Mouse (Mus musculus): Measurements from ENCODE around the gene Fam83d. TPM values are rescaled to one million over a fixed set of nuclear protein-coding genes. Genes with fewer than 3 reads are reported as not detected.

The Fam83d gene
- polyA plus RNA-seq, 1 experiment: 2.9 TPM

DNA sequence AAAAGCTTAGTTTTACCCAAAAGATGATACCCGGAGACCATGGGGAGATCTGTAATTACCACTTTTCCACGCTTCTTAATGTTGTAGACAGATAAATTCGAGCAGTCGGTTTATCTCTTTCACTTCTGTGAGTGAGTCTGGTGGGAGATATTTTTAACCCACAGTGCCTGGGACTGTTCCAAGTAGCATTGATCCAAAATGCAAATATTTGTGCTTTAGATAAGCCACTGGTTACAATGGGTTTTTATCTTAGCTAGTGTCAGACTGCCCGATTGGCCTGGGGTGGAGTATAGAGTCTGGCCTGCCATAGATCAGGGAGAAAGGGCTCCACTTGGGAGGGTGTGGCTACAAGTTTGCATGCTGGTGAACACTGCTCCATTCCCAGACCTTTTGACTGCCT, 878 bp downstream of the Fam83d start:
- no peaks in the 10 kb centered on the region for H3K27me3 ChIP-seq (ENCODE audit: control insufficient read depth, insufficient read depth, low read length)
- no peak for TF ChIP-seq POLR2A (IDR thresholded peaks at IDR 0.05; ENCODE audit: low read depth, low read length)
- TF ChIP-seq CTCF (IDR thresholded peaks at IDR 0.05; ENCODE audit: extremely low read depth, insufficient read depth, insufficient read length, insufficient replicate concordance): no peak
- DNase-seq (ENCODE audit: low read depth in 1 of 2, low spot score in 2 of 2): no peak
- 6% methylated on average over 5 of the region's 5 CpGs for WGBS
- H3K27ac ChIP-seq (ENCODE audit: insufficient read depth, low read length): no peak overlapping the region
- H3K4me1 ChIP-seq (ENCODE audit: control insufficient read depth, insufficient read depth, insufficient read length): peaks cover 2% of the 10 kb centered on the region
- peak overlapping the region; percentile 71; the same call in 1 of the 2 replicates for H3K4me3 ChIP-seq (ENCODE audit: extremely low read depth, insufficient read depth, insufficient read length)
- peaks cover under 1% of the 10 kb centered on the region; the same call in 1 of the 2 replicates for H3K36me3 ChIP-seq (ENCODE audit: control insufficient read depth, insufficient read depth, low read length)

DNA sequence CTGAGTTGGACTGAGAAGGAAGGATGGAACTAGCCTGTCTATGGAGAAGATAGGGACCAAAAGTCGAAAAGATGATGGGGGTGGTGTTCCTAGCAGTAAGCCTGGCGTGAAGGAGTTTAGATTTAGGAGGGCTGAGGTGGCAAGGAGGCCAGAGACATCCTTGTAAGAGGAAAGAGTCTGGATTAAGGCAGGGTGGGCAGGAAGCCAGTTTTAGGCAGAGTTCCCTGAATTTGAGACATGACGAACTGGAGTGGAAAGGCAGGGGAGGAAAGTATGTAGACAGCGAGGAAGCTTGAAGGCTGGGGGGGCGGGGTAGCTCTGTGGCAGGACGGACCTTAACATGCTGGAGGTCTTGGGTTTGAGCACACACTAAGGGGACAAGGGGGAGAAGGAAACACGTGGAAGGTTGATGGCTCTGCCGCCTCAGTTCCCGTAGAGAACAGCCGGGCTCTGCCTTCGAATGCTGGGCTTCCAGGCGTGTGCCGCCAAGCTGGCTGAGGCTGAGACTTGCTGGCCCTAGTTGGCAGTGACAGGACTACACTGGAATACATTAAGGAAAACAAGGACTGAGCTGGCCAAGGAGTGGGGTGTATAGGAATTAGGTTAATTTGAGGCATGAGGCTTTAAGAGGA, 2.3 kb downstream of the Fam83d start:
- no peak for DNase-seq (ENCODE audit: low read depth in 1 of 2, low spot score in 2 of 2)
- Histone ChIP-seq H3K4me3 (ENCODE audit: extremely low read depth, insufficient read depth, insufficient read length) (no peak overlapping the region), H3K36me3 (ENCODE audit: control insufficient read depth, insufficient read depth, low read length) (no peaks in the 10 kb centered on the region), H3K27me3 (ENCODE audit: control insufficient read depth, insufficient read depth, low read length) (no peaks in the 10 kb centered on the region), H3K27ac (ENCODE audit: insufficient read depth, low read length) (no peak overlapping the region), H3K4me1 (ENCODE audit: control insufficient read depth, insufficient read depth, insufficient read length) (peaks cover 2% of the 10 kb centered on the region)
- TF ChIP-seq POLR2A (IDR thresholded peaks at IDR 0.05; ENCODE audit: low read depth, low read length) (no peak), CTCF (IDR thresholded peaks at IDR 0.05; ENCODE audit: extremely low read depth, insufficient read depth, insufficient read length, insufficient replicate concordance) (no peak)
- WGBS: 78% methylated on average over 13 of the region's 13 CpGs

DNA sequence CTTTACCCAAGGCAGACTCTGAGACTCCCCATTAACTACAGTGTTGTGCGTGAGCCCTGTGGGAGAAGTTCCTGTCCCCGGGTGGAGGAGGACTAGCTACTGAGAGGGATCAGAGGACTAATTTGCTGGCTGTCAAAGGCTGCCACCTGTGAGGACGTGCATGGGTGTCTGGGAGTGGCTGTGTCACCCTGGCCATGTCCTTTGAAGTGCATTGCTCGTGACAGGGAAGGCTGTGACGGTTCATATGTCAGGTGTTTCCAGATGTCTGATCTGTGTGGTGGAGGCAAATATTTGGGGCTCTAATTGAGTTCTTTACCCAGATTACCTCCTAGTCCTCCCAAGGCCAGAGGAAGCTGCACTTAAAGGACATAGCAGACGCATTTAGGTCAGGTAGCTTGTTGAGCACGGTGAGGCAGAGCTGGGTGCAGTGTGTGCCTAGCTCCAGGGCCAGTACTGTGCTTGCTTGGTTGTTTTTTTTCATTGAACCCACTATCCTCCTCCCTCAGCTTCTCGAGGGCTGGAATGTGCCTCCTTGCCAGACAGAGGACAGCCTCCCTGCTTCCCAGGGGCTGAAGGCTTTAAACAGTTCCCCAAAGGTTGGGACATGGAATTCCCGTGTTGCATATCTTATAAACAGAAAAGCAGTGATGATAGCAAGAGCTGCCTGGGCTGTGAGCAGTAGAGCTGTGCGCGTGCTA, 3.3 kb downstream of the Fam83d start:
- Histone ChIP-seq H3K36me3 (ENCODE audit: control insufficient read depth, insufficient read depth, low read length) (no peaks in the 10 kb centered on the region), H3K27me3 (ENCODE audit: control insufficient read depth, insufficient read depth, low read length) (no peaks in the 10 kb centered on the region), H3K4me1 (ENCODE audit: control insufficient read depth, insufficient read depth, insufficient read length) (peaks cover 2% of the 10 kb centered on the region), H3K27ac (ENCODE audit: insufficient read depth, low read length) (no peak overlapping the region), H3K4me3 (ENCODE audit: extremely low read depth, insufficient read depth, insufficient read length) (no peak overlapping the region)
- 77% methylated on average over 11 of the region's 11 CpGs for WGBS
- DNase-seq (ENCODE audit: low read depth in 1 of 2, low spot score in 2 of 2): no peak
- no peak for TF ChIP-seq CTCF (IDR thresholded peaks at IDR 0.05; ENCODE audit: extremely low read depth, insufficient read depth, insufficient read length, insufficient replicate concordance)
- TF ChIP-seq POLR2A (IDR thresholded peaks at IDR 0.05; ENCODE audit: low read depth, low read length): no peak

DNA sequence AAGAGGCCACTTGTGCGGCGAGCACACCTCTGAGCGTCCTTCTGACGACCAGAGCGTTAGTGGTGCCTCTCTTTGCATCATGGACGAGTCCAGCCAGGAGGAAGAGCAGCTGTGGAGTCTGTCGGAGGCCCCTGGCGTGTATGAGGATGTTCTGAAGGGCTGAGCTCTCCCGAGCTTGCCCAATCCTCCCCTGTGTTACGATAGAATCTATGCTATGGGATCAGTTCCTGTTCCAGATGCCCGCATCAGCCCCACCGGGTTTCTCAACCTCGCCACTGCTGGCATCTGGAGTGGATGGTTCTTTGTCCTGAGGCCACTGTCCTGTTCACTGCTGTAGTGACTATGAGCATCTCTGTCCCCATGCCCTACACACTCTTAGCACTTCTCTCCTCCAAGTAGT, 4.9 kb downstream of the Fam83d start:
- no peak for TF ChIP-seq POLR2A (IDR thresholded peaks at IDR 0.05; ENCODE audit: low read depth, low read length)
- TF ChIP-seq CTCF (IDR thresholded peaks at IDR 0.05; ENCODE audit: extremely low read depth, insufficient read depth, insufficient read length, insufficient replicate concordance): no peak
- H3K27me3 ChIP-seq (ENCODE audit: control insufficient read depth, insufficient read depth, low read length): no peaks in the 10 kb centered on the region
- 90% methylated on average over 13 of the region's 13 CpGs for WGBS

DNA sequence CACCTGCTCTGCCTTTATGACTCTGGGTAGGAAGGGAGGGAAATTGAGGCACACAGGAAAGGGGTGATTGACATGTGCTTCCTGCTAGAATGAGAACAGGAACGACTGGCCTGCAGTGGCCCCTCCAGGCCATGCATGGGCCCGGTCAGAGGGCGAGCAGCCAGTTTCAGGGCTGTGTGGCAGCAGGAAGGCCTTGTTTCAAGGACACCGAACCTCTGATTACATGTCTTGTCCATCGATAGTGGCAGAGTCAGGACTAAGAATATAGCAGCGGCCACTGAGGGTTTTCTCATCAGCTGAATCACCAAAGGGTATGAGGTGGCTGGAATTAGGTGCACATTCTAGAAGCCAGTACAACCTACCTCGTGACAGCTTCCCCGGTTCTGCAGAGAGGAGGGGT, 7.0 kb downstream of the Fam83d start:
- H3K36me3 ChIP-seq (ENCODE audit: control insufficient read depth, insufficient read depth, low read length): no peaks in the 10 kb centered on the region
- H3K4me1 ChIP-seq (ENCODE audit: control insufficient read depth, insufficient read depth, insufficient read length): no peaks in the 10 kb centered on the region
- H3K4me3 ChIP-seq (ENCODE audit: extremely low read depth, insufficient read depth, insufficient read length): no peak overlapping the region
- 59% methylated on average over 8 of the region's 8 CpGs for WGBS
- TF ChIP-seq POLR2A (IDR thresholded peaks at IDR 0.05; ENCODE audit: low read depth, low read length): no peak
- TF ChIP-seq CTCF (IDR thresholded peaks at IDR 0.05; ENCODE audit: extremely low read depth, insufficient read depth, insufficient read length, insufficient replicate concordance): no peak
- no peak for DNase-seq (ENCODE audit: low read depth in 1 of 2, low spot score in 2 of 2)
- H3K27ac ChIP-seq (ENCODE audit: insufficient read depth, low read length): no peak overlapping the region
- no peaks in the 10 kb centered on the region for H3K27me3 ChIP-seq (ENCODE audit: control insufficient read depth, insufficient read depth, low read length)

More for the DNA sequence above, 4.9 kb downstream of the Fam83d start:
- no peak overlapping the region for H3K27ac ChIP-seq (ENCODE audit: insufficient read depth, low read length)
- H3K4me3 ChIP-seq (ENCODE audit: extremely low read depth, insufficient read depth, insufficient read length): no peak overlapping the region
- no peaks in the 10 kb centered on the region; the same call in 1 of the 2 replicates for H3K4me1 ChIP-seq (ENCODE audit: control insufficient read depth, insufficient read depth, insufficient read length)
- DNase-seq (ENCODE audit: low read depth in 1 of 2, low spot score in 2 of 2): no peak
- no peaks in the 10 kb centered on the region for H3K36me3 ChIP-seq (ENCODE audit: control insufficient read depth, insufficient read depth, low read length)

DNA sequence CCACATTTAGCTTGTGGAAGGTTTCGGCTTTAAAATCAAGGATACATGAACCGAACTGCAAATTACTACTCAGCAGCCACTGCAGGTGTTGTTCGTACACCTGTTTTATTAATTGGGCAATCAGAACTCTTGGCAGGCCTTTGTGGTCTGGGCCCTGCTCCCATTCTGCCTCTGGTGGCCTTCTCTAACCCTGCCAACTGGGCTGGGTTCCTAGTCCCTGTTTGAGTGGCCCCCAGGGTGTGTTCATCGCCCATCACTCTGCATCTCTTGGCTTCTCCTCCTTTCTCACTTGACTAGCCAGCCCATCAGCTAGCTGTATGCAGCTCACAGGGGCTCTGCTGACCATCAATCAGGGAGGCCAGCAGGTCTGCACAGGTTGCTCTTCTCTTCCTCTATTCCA, 8.8 kb downstream of the Fam83d start:
- Histone ChIP-seq H3K27ac (ENCODE audit: insufficient read depth, low read length) (no peak overlapping the region), H3K36me3 (ENCODE audit: control insufficient read depth, insufficient read depth, low read length) (no peaks in the 10 kb centered on the region), H3K4me1 (ENCODE audit: control insufficient read depth, insufficient read depth, insufficient read length) (no peaks in the 10 kb centered on the region), H3K27me3 (ENCODE audit: control insufficient read depth, insufficient read depth, low read length) (no peaks in the 10 kb centered on the region), H3K4me3 (ENCODE audit: extremely low read depth, insufficient read depth, insufficient read length) (no peak overlapping the region)
- DNase-seq (ENCODE audit: low read depth in 1 of 2, low spot score in 2 of 2): no peak
- WGBS: 88% methylated on average over 4 of the region's 4 CpGs
- TF ChIP-seq POLR2A (IDR thresholded peaks at IDR 0.05; ENCODE audit: low read depth, low read length) (no peak), CTCF (IDR thresholded peaks at IDR 0.05; ENCODE audit: extremely low read depth, insufficient read depth, insufficient read length, insufficient replicate concordance) (no peak)

DNA sequence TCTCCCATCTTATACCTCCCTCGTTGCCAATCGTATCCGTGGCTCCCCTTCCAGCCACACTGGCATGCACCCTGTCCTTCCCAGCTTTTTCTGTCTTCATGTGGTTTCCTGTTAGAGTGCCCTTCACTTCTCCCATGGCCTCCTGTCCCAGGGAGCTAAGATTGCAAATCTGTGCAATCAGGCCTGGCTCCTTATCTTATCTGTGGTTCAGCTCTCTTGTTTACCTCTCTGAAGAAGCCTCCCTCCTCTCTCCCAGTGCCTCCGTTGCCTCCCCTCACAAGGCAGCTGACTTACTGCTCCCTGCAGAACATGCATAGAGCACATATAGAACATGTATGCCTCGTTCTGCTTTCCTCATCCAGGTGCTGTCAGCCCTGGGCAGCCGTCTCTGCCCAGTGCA, 9.6 kb downstream of the Fam83d start:
- no peaks in the 10 kb centered on the region for H3K36me3 ChIP-seq (ENCODE audit: control insufficient read depth, insufficient read depth, low read length)
- no peaks in the 10 kb centered on the region for H3K27me3 ChIP-seq (ENCODE audit: control insufficient read depth, insufficient read depth, low read length)
- WGBS: 76% methylated on average over 6 of the region's 6 CpGs
- H3K4me3 ChIP-seq (ENCODE audit: extremely low read depth, insufficient read depth, insufficient read length): no peak overlapping the region
- no peaks in the 10 kb centered on the region for H3K4me1 ChIP-seq (ENCODE audit: control insufficient read depth, insufficient read depth, insufficient read length)
- no peak overlapping the region for H3K27ac ChIP-seq (ENCODE audit: insufficient read depth, low read length)
- TF ChIP-seq CTCF (IDR thresholded peaks at IDR 0.05; ENCODE audit: extremely low read depth, insufficient read depth, insufficient read length, insufficient replicate concordance) (no peak), POLR2A (IDR thresholded peaks at IDR 0.05; ENCODE audit: low read depth, low read length) (no peak)
- DNase-seq (ENCODE audit: low read depth in 1 of 2, low spot score in 2 of 2): no peak

Data from spleen, adult 2 months (tissue).